Mouse (Mus musculus) neural tube, postnatal 0 days (tissue): ENCODE measurements around the gene Ipo4. TPM values are rescaled to one million over a fixed set of nuclear protein-coding genes. Genes with fewer than 3 reads are reported as not detected.

Source experiments
- polyA plus RNA-seq: library from polyadenylated mRNA; unstranded; fragments of >200 nt; fragmentation: Nextera tagmentation; extraction: Ambion mirVana; gene quantifications from 2 replicates; pipeline ENCODE4 v1.2.1, GENCODE M21; 2015

The Ipo4 gene
- 91.3 and 115 TPM in 2 replicates for polyA plus RNA-seq

GRCm38 (mm10) chr14:55635523-55636007, at the start of gene Ipo4:
TSS of gene Ipo4 (minus strand) at chr14:55635957.

GRCm38 (mm10) chr14:55681160-55682117, 45.7 kb upstream of the Ipo4 start, which contains the start of gene Tinf2:
TSS of gene Tinf2 (minus strand) at chr14:55681820.

GRCm38 (mm10) chr14:55671833-55672740, 36.3 kb upstream of the Ipo4 start, which contains the start of the genes Gmpr2 and Nedd8:
TSS of gene Gmpr2 (plus strand) at chr14:55671941.
TSS of gene Nedd8 (minus strand) at chr14:55672124.

GRCm38 (mm10) chr14:55659960-55660573, 24.3 kb upstream of the Ipo4 start, which contains the start of gene Mdp1:
TSS of gene Mdp1 (minus strand) at chr14:55660508.

GRCm38 (mm10) chr14:55649884-55650283, 14.1 kb upstream of the Ipo4 start, which contains the start of gene Tssk4:
TSS of gene Tssk4 (plus strand) at chr14:55650184.

GRCm38 (mm10) chr14:55643060-55643907, 7.5 kb upstream of the Ipo4 start, which contains the start of gene Tm9sf1:
TSS of gene Tm9sf1 (minus strand) at chr14:55643806.

GRCm38 (mm10) chr14:55637795-55638194, 2.0 kb upstream of the Ipo4 start, which contains the start of gene Gm49378:
TSS of gene Gm49378 (minus strand) at chr14:55637895.

GRCm38 (mm10) chr14:55617822-55618221, 17.9 kb downstream of the Ipo4 start, which contains the start of gene Rec8:
TSS of gene Rec8 (plus strand) at chr14:55618037.

GRCm38 (mm10) chr14:55603271-55603632, 32.5 kb downstream of the Ipo4 start, which contains the start of gene Irf9:
TSS of gene Irf9 (plus strand) at chr14:55603571.

GRCm38 (mm10) chr14:55591331-55591891, 44.3 kb downstream of the Ipo4 start, which contains the start of gene Rnf31:
TSS of gene Rnf31 (plus strand) at chr14:55591708.

GRCm38 (mm10) chr14:55590748-55591330, 44.9 kb downstream of the Ipo4 start, which contains the start of gene Psme2:
TSS of gene Psme2 (minus strand) at chr14:55591113.

GRCm38 (mm10) chr14:55584702-55585565, 50.8 kb downstream of the Ipo4 start, which contains the start of gene Emc9:
TSS of gene Emc9 (minus strand) at chr14:55585302.

GRCm38 (mm10) chr14:55577871-55578667, 57.7 kb downstream of the Ipo4 start, which contains the start of gene Psme1:
TSS of gene Psme1 (plus strand) at chr14:55578123.

